Mouse (Mus musculus) megakaryocyte, embryonic 14.5 days (primary cell): ENCODE measurements around the gene Syt6.

ENCODE experiments used
- FLI1 ChIP-seq: IDR thresholded peaks from 2 replicates; pipeline ENCODE4 v1.6.1; 2012; ENCODE audit warnings: low read length, inconsistent platforms, mixed read lengths
- GATA1 ChIP-seq: IDR thresholded peaks from 3 replicates; pipeline ENCODE4 v1.6.1; 2012; ENCODE audit warnings: mixed read lengths, low read length, inconsistent platforms, borderline replicate concordance

- TF ChIP-seq GATA1 (no peak), FLI1 (no peak)
Observed at GRCm38 (mm10) chr3:103637641-103638040, 62.6 kb downstream of the Syt6 start.
